Mouse (Mus musculus) neutrophil, adult 5-6 weeks (primary cell): Measurements from ENCODE around the gene Amer2. TPM values are rescaled to one million over a fixed set of nuclear protein-coding genes. Genes with fewer than 3 reads are reported as not detected.

Experiments
- ATAC-seq: fragments of 151-379, 151-347 bp; 2 replicates; pipeline ENCODE4 v1.8.0; 2017; ENCODE audit warnings: mild to moderate bottlenecking, moderate TSS enrichment; ENCODE audit not compliant: insufficient number of reproducible peaks, poor library complexity, low FRiP score, severe bottlenecking; ENCODE audit errors: extremely low read depth
- total RNA-seq: library from RNA; stranded (forward); fragments of 200-1000 nt; gene quantifications from 2 replicates; pipeline ENCODE4 v1.2.3, GENCODE M21; 2017

Amer2 gene
- total RNA-seq, 1 experiment from 2014 or later: 11.5 TPM

DNA sequence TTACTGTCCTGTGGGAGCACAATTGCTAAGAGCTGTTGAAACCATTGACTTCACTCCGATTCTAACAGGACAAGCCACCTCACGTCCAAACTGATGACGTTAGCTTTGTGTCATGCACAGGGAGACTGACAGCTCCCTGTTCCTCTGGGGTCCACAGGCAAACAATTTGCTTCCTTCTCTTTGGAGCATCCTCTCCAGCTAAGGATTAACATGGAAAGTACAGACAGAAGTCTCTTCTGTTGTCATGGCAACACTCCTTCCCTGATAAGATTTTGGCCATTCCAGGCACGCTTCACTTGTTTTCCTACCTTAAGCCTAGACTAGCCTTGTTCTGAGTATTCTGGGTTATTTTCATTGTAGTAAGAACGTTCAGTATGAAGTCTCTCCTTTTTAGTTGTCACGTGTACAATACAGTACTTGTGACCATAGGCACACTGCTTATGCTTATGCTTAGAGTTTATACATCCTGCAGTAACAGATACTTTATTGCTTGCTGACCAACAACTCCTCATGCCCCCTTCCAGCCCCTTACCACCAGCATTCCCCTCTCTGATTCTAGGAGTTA lies 12.1 kb downstream of the Amer2 start:
- no peak for ATAC-seq

DNA sequence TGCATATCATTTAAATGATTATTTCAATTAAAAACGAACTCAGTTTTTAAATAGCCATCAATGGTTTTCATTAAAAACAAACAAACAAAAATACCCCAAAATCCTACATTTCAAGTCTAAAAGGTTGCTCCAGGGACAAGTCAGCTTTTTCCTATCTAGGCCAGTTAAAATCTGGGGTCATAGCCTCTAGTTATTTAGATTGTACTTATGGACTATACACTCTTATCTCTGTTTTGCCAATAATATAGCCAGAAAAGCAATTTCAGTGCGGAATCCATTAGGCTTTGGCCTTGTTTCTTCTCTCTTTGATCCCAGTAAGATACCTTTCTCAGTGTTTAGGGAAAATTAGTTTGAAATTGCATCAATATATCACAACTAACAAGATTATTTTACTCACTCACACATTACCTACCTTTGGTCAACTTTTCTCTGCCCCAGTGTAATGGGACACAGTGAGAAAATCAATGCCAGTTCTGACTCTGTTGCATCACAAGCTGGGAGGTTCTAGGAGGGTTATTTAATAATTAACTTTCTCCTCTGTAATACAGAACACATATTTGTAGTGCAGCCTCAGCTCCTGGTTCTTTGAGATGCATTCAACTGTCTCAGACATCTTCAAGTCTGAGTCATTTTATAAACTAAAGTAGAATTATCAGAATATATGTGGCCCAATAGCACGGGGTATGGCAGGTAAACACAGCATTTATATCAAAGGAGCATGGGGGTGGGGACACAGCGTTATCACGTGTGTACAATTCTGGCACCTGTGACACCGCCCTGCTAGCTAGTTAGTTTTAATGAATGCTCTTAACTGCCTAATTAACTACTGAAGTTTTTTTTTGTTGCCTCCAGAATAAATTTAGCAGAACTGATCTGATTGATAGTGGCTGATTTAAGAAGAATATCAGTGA lies 13.8 kb downstream of the Amer2 start:
- ATAC-seq: no peak

DNA sequence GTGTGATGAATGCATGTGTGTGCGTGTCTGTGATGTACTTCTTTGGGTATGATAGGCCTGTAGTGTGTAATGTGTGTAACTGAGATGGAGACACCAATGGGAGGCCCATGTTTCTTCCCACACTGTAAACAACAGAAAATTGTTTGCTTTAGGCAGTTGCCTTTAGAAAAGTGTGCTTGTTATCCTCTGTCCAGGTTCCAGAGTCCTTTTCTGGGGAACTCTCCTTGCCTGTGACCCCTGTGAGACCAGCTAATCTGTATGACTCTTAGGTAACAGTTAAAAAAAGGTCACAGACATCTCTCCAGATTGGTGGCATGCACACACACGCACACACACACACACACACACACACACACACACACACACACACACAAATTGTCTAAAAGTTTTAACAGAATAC lies 15.3 kb downstream of the Amer2 start:
- ATAC-seq: no peak

DNA sequence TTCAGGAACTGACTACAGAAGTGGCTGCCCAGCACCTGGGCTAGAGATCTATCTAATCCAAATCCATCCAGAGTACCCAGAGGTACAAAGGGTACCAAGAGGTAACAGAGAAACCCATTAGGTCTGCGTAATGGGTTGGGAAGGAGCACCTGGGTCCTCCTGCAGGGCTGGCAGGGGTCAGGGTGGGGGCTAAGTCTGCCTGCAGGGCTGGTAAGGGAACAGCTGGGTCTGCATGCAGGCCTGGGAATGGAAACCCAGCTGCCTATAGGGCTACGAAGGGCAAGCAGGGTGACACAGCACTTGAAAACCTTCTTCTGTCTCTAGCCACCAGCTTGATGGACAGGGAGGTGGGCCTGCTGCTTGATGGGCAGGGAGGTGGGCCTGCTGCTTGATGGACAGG lies 19.1 kb downstream of the Amer2 start:
- no peak for ATAC-seq

DNA sequence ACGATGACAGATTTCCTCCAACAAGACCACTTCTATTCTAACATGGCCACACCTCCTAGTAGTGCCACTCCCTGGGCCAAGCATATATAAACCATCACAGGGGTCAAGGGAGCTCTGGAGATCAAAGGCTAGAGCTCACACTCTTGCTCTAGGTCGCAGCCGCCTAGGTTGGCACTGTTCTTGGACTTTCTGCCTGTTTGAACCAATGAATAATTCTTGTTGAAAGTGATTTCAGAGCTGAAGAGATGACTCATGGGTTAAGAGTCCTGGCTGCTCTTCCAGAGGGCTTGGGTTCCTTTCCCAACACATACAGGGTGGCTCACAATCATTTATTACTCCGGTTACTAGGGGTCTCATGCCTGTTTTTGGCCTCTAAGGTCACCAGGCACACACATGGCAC lies 24.3 kb downstream of the Amer2 start:
- ATAC-seq: no peak

DNA sequence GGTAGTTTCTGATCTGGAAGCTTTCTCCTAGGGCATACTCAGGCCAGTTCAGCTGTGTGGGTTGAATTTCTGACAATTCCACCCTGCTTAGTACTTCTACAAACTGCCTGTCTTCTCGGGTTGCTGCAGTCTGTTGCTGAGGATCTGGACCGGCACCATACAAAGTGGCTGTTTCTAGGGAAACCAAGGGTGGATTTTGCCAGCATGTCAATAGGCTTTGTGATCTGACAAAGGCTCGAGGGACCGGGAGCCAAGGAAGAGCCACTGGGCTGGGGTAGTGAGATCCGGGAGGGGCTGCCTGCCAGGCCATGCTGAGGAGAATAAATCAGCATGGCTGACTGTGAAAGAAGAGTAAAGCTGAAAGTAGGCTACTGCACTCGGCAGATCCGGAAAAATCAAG lies 25.8 kb downstream of the Amer2 start:
- no peak for ATAC-seq

DNA sequence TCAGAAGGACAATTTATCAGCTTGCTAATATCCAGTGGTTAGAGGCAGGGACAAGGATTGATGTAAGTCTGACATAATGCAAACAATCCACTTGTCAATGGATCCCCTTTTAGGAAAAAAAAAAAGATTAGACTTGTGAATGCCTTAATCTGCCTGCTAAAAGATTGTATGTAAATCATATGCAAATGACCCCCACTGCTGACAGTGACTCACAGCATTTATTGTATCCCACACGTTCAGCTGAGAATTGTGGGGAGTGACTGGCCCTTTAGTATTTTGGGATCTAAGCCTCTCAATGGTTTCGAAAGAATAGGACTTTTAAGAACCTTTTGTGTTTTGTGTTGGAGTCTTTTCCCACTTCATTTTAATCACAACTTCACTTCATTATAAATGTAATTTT lies 30.2 kb downstream of the Amer2 start:
- no peak for ATAC-seq

DNA sequence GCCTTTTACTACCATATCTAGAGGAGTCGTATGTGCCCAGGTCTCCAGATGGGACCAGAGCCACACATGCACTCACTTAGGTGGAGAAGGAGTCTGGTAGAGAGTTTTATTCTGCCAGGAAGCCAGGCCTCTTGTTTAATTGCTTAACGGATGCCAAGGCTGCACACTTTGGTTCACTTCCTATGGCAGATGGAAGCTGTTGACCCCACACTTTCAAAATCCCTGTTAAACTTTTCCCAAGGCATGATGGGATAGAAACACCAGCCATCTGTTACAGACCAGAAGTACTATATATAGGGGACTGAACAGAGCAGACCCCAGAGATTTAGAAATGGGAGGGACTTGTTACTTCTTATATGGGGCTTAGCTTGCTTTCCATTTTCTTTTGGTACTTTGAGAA lies 32.8 kb downstream of the Amer2 start:
- ATAC-seq: no peak

DNA sequence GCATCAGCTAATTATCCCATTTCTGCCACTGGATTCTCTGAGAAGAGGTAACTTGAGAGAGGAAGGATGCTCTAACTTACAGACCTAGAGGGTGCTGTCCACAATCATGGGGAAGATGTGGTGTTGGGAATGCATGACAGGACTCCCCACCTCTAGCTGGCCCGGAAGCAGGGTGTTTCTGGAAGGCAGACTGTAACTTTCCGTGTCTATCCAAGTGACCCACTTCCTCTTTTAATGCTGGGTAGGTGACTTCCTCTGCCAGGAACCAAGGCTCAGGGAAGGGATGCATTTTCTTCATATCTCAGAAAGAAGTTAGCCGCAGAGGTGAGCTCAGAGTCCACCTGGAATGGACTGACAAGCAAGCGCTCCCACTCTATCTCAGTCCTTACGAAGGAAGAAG lies 33.5 kb downstream of the Amer2 start:
- ATAC-seq: peak; percentile 51; the same call in 1 of the 2 replicates

DNA sequence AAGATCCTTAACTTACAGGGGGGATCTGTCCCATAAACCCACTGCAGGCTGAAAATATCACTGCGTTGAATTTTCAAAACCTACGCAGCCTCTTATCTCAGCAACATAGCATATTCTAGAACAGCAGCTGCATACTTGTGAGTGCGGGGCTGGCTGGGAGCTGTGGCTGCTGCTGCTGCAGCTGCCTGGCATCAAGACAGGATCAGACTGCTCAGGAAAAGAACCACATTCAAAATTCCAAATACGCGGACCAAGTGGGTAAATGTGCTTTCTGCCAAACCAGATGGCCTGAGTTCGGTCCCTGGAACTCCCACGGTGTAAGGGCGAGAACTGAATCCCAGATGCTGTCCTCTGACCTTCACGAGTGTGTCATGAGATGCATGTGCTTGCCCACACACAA lies 34.3 kb downstream of the Amer2 start:
- no peak for ATAC-seq

DNA sequence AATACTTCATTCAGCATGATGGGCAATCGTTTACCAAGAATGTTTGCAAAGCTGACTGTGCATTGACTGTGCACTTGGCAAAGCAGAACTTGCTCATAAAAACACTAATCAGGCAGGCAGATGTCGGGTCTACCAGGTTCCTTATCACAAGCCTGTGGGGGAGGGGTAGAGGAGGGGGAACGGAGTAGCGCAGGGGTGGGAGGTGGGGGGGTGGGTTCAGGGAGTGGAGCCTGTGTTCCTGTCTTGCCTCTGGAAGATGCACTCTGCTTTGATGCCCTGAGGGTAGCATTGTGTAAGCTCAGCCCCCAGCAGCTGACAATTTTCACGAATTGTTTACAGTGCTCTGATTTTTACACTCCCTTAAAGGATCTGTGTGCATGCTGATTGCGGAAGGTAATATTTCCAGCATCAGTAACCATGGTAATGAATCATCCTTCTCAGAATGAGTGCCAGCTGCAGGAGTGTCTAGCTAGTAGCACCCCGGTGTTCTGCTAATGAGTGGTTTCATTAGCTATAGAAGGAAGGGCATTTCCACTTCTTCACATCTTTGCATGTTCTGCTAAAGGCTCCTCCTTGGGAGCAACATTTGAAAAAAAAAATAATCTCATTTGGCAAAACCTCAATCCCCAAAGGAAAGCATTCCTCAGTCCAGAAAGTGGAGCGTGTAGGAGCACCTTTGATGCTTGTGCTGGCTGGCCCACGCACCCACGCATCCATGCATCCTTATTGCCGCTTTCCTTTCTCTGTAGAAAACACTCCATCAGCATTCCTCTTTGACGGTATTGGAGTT lies 36.8 kb downstream of the Amer2 start:
- ATAC-seq: no peak

DNA sequence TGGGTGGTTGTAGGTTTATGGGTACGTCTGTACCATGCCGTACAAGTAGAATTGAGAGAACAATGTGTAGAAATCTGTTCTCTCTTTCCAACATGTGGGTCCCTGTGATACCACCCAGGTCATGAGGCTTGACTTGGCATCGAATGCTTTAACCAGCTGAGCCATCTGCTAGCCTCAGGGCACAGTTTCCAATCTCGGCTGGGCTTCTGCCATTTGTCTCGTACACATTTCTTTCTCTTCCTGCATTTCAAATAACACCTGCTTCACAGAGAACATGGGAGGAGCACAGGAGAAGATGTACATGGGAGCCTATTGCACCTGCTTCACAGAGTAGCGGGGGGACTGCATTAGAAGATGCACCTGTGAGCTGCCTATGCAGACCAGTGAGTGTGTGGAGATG lies 38.2 kb downstream of the Amer2 start:
- ATAC-seq: no peak

DNA sequence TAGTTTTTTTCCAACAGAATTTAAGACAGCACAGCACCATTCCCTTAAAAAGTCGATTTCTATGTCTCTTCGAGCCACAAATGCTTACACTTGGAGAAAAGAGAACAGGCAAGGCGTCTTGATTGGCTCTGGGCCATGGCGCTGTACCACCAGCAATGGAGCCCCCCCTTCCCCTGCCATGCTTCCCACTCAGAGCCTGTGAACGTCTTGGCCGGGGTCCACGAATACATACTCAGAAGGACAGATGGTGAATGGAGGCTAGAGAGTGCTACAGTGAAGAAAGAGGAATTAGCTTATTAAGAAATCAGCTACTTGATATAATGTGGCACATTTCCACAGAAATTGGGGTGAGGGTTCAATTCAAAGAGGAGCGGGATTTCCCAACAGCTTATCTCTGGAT lies 41.6 kb downstream of the Amer2 start:
- ATAC-seq: no peak

DNA sequence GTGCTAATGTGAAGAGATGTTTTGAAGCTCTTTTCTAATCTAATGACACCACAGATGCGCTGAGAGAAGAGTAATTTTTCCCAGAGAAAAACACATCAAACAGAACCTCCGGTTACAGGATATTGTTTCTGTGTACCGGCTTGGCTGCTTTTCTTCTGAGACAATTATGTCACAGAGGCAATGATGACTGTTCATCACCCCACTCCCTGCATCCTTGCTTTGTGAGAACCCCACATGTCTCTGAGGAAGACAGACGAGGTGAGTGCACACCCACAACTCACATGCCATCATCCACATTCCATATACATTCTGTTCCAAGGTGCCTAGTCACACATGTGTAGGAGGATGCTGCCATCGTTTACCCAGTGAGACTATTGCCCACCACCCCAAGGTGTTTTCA lies 44.9 kb downstream of the Amer2 start:
- ATAC-seq: no peak

DNA sequence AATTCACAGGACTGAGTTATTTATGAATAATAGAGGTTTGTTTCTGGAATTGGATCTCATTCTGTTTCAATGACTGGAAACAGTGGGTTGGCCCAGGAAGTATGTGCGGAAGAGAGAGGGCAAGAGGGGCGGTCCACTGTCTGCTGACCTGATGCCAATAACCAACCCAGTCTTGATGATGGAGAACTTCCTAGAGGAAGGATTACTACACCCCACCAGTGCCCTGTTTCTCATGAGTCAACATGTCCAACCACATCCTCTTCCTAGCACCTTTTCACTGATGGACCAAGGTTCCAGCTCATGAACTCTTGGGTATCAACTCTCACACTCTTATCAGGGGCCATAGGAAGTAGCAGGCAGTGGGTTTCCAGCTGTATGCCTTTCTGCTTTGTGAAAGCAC lies 49.9 kb downstream of the Amer2 start:
- ATAC-seq: peak; percentile 72

DNA sequence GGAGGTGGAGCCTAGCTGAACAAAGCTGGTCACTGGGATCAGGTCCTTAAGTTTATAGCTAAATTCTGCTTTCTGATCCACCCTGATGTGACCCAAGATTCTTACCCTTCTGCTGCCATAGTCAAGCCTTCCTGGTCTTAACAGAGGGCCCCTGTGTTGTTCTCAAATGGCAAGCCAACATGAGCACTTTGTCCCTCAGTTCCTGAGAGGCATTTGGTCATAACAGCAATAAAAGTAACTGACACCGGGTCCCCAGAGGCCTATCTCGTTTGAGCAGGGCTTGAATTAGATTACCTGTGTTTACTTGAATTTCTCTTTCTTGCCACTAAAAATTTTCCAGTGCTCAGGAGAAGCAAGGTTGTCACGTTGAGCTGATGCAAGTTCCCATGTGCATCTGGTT lies 51.1 kb downstream of the Amer2 start:
- ATAC-seq: no peak

DNA sequence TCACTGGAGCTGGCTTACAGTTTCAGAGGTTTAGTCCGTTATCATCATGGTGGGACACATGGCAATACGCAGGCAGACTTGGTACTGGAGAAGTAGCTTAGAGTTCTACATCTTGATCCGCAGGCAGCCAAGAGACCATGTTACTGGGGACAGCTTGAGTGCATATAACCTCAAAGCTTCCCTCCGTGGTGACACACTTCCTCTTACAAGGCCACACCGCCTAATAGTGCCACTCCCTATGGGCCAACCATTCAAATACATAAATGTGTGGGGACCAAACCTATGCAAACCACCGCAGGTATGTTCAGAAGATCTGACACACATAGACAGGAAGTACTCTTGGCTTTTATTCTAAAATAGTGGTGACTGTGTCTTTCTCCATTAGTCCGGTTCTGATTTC lies 52.5 kb downstream of the Amer2 start:
- ATAC-seq: peak; percentile 57

DNA sequence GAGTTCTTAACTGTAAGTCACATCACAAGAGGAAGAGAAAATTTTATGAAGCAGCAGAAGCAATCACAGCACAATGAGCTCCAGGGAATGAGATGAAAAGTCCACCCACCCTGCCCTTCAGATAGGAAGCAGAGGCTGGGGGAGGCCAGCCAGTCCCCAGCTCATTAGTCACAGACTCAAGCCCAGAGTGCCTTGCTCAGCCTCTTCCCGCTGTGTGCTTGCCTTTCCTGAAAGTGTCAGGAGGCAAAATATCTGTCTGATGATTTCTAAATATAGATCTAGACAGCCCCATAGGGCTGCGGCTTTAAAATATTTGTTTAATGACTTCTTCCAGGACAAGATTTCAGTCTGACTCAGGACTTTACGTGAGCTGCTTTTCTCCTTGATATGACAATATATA lies 54.8 kb downstream of the Amer2 start:
- no peak for ATAC-seq

DNA sequence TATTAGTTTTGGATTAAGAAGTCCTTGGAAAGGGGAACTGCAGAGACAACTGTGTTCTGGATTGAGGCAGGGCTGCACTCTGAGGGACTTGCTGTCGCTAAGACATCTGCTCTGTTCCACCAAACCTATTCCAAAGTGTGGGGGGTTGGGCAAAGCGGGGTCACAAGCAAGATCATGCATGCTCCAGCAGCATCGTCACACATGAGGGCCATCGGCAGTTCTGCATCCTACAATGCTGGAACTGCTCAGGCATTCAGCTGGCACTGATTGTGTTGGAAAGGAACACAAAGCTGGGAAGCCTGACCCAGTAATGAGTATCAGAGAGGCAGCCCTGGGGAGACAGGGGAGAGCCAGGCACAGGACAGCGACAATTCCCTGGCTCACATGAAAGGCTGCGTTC lies 56.5 kb downstream of the Amer2 start:
- ATAC-seq: no peak

DNA sequence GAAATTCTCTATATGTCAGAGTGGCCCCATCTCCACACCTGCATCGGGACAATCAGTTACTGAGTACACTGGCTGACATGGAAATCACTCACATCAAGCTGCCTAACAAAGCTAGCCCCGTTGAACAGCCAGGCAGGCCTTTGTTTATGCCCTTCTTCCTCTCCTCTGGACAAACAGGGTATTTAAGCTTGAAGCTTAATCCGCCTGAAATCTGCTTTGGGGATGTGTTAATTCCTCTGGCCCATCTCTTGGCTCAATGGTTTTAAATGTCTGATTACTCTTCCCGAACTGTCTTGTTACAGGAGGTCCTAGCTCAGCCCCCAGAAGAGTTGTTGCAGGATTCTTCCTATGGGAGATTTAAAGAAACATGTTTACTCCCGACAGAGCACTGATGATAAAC lies 58.5 kb downstream of the Amer2 start:
- no peak for ATAC-seq
